Mouse (Mus musculus): Measurements from ENCODE around the gene Nop10.

DNA sequence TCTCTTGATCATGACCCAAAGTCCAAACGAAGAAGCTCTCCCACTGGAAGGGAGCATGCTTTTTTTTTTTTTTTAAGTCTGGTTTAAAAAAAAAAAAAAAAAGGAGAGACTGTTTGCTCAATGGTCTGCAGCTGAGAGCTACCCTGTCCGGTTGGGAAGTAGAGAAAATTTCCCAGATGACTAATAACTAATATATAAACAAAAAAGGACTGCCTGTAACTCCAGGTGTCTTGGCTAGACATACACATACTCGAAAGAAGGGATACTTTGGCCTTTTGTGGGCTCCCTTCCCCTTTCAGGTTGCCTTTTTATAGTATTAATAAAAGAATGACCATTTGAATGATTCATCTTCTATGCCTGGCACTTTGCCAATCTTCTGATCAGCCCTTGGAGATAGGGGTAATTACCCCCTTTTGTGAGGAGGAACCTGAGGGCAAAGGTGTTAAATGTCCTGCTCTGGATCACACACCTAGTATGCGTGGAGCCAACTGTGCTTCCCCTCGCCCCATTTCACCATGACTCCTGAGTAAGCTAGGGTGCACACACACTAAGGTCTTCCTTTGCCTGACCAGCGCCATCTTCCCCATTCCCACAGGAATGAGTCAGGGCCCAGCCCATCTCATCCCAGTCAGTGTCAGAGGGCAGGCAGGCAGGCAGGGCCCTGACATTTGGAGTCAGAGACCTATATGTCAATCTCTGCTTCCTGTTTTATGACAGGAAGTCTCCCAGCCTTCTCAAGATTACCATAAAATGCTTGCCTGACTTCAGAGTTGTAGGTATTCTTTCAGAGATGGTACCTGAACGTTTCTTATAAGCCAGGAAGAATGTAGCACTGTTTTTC is 6.8 kb upstream of the Nop10 start:
- TF ChIP-seq POLR2A (IDR thresholded peaks at IDR 0.05; ENCODE audit: low read depth, low read length) (no peak), CTCF (IDR thresholded peaks at IDR 0.05; ENCODE audit: extremely low read depth, insufficient read depth, insufficient read length, insufficient replicate concordance) (no peak)
